Mouse (Mus musculus): Measurements from ENCODE around the gene Bglap2.
"Not testable (repeated sequence)": the region's sequence is repeated elsewhere in the genome, so short reads cannot be mapped to it uniquely, and the experiment has no call there.

The Bglap2 gene

GRCm38 (mm10) chr3:88378599-88378998 lies at the start of gene Bglap2:
Bglap2 (minus strand) TSS chr3:88378699.
- in situ Hi-C loops (cut with MboI, MseI) = not testable (repeated sequence)

- in situ Hi-C loops (cut with MboI, MseI) = no loop called here
These were observed 48.9 kb upstream of the Bglap2 start for GRCm38 (mm10) chr3:88427342-88427905.

- in situ Hi-C loops (cut with MboI, MseI) = no loop called here
These were observed 47.4 kb upstream of the Bglap2 start for GRCm38 (mm10) chr3:88425708-88426420.

GRCm38 (mm10) chr3:88425330-88425689 lies 46.8 kb upstream of the Bglap2 start:
- in situ Hi-C loops (cut with MboI, MseI) = no loop called here

- in situ Hi-C loops (cut with MboI, MseI) = no loop called here
These were observed 46.3 kb upstream of the Bglap2 start, which contains the start of gene Slc25a44 for GRCm38 (mm10) chr3:88424605-88425329. Slc25a44 (minus strand) TSS chr3:88425139.

- in situ Hi-C loops (cut with MboI, MseI) = no loop called here
These were observed 43.7 kb upstream of the Bglap2 start for GRCm38 (mm10) chr3:88422020-88422720.

- in situ Hi-C loops (cut with MboI, MseI) = no loop called here
These were observed 42.3 kb upstream of the Bglap2 start for GRCm38 (mm10) chr3:88420771-88421170.

GRCm38 (mm10) chr3:88418016-88418415 lies 39.5 kb upstream of the Bglap2 start:
- in situ Hi-C loops (cut with MboI, MseI) = no loop called here

- in situ Hi-C loops (cut with MboI, MseI) = no loop called here
These were observed 37.2 kb upstream of the Bglap2 start for GRCm38 (mm10) chr3:88415668-88416067.

- in situ Hi-C loops (cut with MboI, MseI) = no loop called here
These were observed 34.1 kb upstream of the Bglap2 start for GRCm38 (mm10) chr3:88412636-88413035.

- in situ Hi-C loops (cut with MboI, MseI) = no loop called here
These were observed 33.2 kb upstream of the Bglap2 start for GRCm38 (mm10) chr3:88411681-88412080.

- in situ Hi-C loops (cut with MboI, MseI) = no loop called here
These were observed 32.1 kb upstream of the Bglap2 start for GRCm38 (mm10) chr3:88410645-88411031.

GRCm38 (mm10) chr3:88409741-88410644 lies 31.5 kb upstream of the Bglap2 start, which contains the start of gene Pmf1:
Pmf1 (minus strand) TSS chr3:88410331.
- in situ Hi-C loops (cut with MboI, MseI) = loop anchor here (5.0 kb wide), 3 partner anchors 62 to 122 kb away; partner anchors contain the start of gene Mex3a (in 1 of the 2)

- in situ Hi-C loops (cut with MboI, MseI) = loop anchor here (5.0 kb wide), 3 partner anchors 63 to 123 kb away; partner anchors contain the start of gene Mex3a (in 1 of the 2)
These were observed 30.5 kb upstream of the Bglap2 start for GRCm38 (mm10) chr3:88408953-88409352.

GRCm38 (mm10) chr3:88407529-88407928 lies 29.0 kb upstream of the Bglap2 start:
- in situ Hi-C loops (cut with MboI, MseI) = loop anchor here (5.0 kb wide), 3 partner anchors 65 to 125 kb away; partner anchors contain the start of gene Mex3a (in 1 of the 2)

- in situ Hi-C loops (cut with MboI, MseI) = loop anchor here (5.0 kb wide), 3 partner anchors 65 to 125 kb away; partner anchors contain the start of gene Mex3a (in 1 of the 2)
These were observed 28.6 kb upstream of the Bglap2 start for GRCm38 (mm10) chr3:88407090-88407489.

GRCm38 (mm10) chr3:88403522-88404230 lies 25.2 kb upstream of the Bglap2 start:
- in situ Hi-C loops (cut with MboI, MseI) = no loop called here

- in situ Hi-C loops (cut with MboI, MseI) = no loop called here
These were observed 20.2 kb upstream of the Bglap2 start for GRCm38 (mm10) chr3:88398666-88399065.

- in situ Hi-C loops (cut with MboI, MseI) = no loop called here
These were observed 17.2 kb upstream of the Bglap2 start for GRCm38 (mm10) chr3:88395742-88396141.

- in situ Hi-C loops (cut with MboI, MseI) = no loop called here
These were observed 16.8 kb upstream of the Bglap2 start for GRCm38 (mm10) chr3:88395288-88395687.
